Mouse (Mus musculus): ENCODE data around the gene Cda.
"Not testable (repeated sequence)": the region's sequence is repeated elsewhere in the genome, so short reads cannot be mapped to it uniquely, and the experiment has no call there.

Cda gene

DNA sequence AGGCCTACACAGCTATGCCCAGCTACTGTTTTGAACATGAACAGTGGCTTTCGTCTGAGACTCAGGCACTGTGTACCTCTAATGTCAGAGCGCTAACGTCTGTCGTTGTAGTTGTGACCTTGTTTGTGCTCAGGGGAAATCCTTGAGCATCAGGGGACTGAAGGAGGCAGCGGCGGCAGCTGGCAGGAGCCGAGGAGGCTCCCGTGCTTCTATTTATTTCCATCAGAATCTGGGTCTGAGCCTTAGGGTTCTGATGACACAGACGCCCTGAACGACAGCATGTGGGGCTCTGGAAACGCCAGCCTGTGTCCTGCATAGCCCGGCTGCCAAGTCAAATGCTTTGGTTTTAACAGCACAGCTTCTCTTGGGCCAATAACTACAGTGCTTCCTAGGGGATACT, 32.8 kb downstream of the Cda start:
- no peak for DNase-seq (ENCODE audit: low read depth, low spot score)

DNA sequence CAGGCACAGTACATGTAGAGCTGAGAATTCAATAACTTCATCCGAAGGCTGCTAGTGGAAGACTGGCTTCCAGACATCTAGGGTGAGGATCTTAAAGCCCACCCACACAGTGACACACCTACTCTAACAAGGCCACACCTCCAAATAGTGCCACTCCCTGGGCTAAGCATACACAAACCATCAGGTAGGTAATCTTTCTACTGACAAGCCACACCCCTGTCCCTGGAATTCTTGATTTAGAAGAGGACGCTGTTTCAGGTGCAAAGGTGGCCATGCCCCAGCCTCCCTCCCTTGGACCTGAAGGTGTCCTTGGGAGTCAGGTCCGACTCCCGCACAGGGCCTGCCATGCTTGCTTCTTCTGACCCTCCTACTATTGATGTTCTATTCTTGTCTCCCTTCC, 34.7 kb downstream of the Cda start:
- DNase-seq (ENCODE audit: low read depth, low spot score): no peak

DNA sequence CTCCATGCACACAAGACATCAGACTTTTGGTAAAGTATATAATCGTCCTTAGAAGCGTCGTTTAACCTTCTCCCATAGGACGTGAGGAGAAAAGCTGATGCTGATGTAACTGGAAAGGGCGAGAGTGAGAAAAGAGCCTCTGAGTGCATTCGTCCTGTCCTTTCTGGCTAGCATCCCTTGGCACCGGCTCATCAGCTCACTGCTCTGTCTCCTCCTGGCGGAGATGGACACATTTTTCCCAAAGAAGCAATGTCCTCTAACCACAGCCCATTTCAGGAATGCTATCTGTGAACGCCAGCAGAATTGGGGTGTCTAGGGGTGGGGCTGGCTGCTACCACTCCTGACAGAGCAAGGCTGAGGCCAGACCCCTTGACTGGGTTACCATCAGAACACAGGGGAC, 36.1 kb downstream of the Cda start:
- no peak for DNase-seq (ENCODE audit: low read depth, low spot score)

DNA sequence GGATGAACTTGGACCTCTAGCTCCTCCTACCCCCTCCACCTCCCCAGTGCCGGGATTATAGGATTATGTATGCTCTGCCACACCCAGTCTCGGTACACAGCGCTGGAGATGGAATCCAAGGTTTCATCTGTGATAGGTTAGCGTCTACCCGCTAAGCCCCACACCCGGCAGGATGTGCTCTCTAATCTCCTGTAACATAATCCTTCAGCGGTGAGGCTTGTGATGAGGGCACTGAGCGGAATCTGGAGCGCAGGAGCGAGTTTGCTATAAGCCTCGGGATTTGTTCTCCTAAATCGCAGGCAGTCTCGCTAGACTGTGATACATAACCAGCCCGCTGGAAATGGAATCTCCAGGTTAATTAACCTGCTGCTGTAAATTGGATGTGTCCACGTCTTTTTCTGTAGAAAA, 37.5 kb downstream of the Cda start:
- DNase-seq (ENCODE audit: low read depth, low spot score): no peak

DNA sequence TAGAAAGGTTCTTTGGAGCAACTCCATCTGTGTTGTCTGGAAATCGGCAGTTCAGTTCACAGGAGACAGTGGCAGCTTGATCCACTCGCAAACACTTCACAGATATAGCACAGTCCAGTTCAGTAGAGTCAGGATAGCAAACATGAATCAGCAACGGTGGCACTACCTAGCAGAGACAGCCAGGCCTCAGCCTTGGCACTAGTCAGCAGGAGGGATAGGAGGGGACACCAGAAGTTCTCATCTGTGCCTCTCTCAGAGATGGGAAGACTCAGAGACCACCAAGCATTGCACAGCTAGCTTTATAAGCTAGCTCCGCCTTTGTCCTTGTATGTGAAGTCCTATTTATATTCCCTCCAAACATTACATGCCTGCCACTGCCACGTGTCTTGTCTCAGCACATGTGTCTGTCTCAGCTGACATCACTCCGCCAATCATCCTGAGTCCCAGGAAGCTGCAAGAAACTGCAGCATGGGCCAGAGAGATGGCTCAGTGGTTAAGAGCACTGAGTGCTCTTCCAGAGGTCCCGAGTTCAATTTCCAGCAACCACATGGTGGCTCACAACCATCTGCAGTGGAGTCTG, 39.8 kb downstream of the Cda start:
- DNase-seq (ENCODE audit: low read depth, low spot score): no peak

DNA sequence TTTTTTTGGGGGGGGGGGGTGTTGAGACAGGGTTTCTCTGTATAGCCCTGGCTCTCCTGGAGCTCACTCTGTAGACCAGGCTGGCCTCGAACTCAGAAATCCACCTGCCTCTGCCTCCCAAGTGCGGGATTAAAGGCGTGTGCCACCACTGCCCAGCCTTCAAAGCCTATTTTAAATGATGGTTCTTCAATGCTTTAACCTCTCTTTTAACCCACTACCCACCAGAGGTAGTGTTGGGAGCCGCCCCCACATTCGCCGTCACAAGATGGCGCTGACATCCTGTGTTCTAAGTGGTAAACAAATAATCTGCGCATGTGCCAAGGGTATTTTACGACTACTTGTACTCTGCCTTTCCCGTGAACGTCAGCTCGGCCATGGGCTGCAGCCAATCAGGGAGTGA, 40.6 kb downstream of the Cda start:
- not testable (repeated sequence) for DNase-seq (ENCODE audit: low read depth, low spot score)

DNA sequence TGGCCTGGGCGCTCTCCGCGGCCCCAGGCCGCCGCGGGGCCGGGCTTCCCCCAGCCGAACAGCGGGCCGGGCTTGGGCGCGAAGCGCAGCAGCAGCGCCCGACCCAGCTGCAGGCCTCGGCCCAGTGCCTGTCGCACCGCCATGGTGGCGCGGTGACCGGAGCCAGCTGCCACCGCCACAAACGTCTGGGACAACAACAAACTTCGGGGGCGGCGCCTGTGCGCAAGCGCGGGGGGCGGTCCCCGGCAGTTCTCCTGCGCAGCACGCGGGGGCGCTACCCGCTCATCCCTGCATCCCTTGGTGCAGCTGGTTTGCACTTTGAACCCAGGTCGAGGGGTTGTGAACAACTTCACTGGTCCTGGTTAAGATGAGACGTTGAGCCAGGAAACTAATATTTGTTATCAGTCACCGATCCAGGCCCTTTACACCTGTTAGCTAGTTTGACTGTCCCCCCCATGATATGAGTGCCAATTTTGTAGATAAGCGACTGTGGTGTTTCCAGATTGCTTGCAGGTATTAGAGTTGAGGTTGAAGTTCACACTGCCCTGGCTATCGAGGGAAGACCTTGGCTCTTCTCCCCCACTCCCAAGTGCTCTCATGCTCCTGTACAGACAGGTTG, 41.6 kb downstream of the Cda start, which contains the start of gene Pink1:
Gene Pink1, minus strand, starts transcription at position 231 of the 619 bp plus-strand sequence.
- DNase-seq (ENCODE audit: low read depth, low spot score): peak; percentile 18

DNA sequence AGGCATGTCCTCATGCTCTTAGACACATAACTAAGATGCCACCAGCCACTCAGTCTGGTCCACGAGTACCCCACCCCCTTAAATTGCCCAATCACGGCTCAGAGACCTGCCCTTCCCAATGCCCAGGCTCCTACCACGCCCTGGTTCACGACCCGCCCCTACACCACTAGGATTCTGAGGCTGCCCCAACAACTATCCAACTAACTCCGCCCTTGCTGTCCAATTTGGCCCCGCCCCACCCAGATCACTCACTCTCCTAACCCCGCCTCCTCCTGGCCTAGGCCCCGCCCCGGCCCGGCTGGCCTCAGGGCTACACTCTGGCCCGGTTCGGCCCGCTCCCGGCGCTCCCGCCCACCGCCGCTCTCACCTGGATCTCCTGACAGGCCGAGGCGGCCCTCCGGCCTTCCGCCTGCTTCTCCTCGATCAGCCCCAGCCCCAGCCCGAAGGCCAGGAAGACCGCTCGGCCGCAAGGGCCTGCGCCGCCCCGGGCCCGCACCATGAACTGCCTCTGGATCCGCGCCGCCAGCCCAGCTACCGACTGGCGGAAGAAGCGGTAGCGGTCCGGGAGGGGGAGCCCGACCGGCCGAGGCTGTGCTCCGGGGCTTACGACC, 42.2 kb downstream of the Cda start:
- DNase-seq (ENCODE audit: low read depth, low spot score): peak; percentile 45

DNA sequence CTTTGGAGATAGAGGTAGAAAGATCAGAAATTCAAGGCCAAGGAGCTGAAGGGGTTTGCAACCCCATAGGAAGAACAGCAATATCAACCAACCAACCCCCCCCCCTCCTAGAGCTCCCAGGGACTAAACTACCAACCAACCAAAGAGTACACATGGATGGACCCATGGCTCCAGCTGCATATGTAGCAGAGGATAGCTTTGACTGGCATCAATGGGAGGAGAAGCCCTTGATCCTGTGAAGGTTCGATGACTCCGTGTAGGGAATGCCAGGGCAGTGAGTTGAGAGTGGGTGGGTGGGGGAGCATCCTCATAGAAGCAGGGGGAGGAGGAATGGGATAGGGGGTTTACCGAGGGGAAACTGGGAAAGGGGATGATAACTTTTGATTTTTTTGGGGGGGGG, 43.3 kb downstream of the Cda start:
- DNase-seq (ENCODE audit: low read depth, low spot score): no peak

DNA sequence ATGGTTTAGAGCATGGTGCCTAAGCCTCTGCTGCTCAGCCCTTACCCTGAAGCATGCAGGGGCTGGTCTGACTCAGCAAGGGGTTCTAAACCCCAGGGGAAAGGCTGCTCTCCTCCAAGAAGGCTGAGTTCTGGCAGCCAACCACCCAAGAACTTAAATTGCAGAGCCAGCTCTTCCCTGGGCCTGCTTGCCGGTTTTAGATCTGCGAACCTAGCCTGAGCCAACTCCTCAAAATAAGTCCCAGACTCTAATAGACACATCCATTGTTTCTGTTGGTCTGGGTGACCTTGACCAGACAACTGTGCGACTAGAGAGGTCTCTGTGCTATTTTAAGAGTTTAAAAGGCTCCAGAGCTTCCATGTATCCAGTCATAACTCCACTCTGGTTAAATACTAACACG, 44.0 kb downstream of the Cda start:
- no peak for DNase-seq (ENCODE audit: low read depth, low spot score)

DNA sequence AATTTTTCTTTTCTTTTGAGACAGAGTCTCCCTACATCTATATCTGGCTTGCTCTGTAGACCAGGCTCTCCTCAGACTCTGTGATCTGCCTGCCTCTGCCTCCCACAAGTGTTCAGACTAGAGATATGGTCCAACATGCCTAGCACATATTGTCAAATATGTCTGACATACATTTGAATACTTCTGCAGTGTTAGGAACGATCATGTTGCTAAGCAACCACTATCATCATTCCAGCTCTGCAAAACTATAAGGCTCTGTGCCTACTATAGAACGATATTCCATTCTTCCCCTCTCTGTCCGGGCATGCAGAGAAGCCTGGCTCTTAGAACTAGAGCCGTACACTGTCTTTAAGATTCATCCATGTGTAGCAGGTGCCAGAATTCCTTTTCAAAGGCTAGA, 45.1 kb downstream of the Cda start:
- peak; percentile 26 for DNase-seq (ENCODE audit: low read depth, low spot score)

DNA sequence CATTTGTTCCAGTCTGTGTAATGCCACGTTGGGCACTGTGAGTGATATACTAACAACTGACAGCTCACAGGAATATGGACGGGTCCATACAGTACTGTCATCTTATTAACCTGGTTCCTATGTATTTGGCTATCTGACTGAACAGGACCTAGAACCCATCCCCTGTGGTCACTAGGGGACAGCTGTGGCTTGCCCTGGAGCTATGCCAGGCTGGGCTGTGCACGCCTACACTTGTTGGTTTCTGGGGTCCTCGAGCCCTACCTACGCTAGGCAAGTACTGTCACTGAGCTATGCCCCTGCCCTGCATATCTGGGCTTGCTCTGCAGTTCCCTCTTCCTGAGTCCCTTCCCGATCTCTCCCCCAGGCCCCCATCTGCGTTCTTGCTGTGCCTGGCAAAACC, 46.3 kb downstream of the Cda start:
- DNase-seq (ENCODE audit: low read depth, low spot score): no peak

DNA sequence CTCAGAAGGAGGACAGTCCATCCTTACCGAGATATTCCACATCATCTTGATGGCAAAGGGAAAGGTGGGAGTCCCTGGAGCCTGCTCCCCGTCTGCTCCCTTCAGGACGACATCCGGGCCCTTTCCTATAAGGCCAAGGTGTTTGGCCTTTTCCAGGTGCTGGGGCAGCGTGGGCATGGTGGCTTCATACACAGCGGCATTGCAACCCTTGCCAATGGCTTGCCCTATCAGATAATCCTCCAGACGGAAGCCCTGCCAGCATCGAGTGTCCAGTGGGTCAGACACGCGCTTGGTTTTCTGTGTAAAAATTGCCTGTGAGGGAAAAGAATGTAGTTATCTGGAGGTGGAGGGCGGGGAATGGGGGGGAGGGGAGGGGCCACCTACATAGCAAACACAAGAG, 47.1 kb downstream of the Cda start:
- no peak for DNase-seq (ENCODE audit: low read depth, low spot score)

DNA sequence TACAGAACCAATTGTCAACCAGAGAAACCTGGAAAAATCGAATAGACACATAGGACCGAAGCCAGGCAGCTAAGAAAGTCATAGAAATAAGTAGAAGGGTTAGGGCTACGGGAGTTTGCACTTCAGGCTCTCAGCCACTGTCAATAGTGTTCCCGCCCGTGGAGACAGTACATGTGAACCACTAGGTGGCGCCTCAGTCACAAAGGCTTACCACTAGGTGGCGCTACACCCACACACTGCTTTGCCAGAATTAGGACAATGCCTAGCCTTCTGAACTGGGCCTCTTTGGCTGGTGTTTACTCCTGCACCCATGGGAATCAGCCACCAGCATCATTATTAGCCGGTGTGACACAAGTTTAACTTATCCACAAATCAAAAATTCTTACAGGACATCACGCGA, 48.3 kb downstream of the Cda start:
- peak; percentile 22 for DNase-seq (ENCODE audit: low read depth, low spot score)

DNA sequence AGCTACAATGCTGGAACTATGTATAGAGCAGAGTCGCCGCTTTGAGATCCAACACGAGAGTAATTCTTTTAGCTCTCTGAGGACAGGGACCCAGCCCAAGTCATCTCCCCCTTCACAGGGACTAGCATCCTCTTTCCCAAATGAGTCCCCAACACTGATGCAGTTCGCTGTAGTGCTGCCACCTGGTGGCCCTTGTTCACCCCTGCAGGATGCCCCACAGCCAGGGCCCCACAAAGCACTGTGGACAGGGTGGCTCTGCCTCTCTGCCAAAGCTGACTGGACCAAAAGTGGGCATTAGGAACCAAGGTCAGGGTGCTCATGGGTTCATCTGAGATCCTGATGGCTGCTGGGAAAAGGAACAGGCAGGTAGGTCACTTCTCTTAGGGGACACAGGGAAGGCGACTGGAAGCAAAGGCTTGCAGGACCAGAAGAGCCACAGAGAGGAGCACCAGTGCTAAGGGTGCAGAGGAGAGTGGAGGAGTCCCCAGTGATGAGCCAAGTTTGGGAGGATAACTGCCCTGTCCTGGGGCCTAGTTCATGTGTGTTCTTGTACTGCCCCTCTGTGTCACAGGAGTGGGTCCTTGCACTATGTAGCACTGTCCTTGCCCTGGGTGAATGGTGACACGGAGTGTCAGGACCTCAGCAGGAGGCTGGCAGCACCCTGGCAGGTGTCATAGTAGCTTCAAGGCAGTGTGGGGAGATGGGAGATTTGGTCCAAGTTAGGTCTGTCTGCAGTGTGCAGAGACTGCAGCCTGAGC, 49.1 kb downstream of the Cda start:
- no peak for DNase-seq (ENCODE audit: low read depth, low spot score)

DNA sequence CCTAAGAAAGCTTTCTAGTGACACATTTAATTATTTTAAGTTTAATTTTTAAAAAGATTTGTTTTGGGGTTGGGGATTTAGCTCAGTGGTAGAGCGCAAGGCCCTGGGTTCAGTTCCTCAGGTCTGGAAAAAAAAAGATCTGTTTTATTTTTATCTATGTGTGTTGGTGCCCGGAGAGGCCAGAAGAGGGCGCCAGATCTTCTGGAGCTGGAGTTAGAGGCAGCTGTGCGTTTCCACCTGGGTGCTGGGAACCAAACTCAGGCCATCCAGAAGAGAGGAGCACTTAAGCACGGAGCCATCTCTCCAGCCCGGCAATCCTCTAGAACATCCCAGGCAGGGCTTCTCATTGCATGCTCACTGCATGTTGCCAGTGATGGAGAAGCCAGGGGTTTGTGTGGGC, 51.4 kb downstream of the Cda start:
- DNase-seq (ENCODE audit: low read depth, low spot score): no peak

DNA sequence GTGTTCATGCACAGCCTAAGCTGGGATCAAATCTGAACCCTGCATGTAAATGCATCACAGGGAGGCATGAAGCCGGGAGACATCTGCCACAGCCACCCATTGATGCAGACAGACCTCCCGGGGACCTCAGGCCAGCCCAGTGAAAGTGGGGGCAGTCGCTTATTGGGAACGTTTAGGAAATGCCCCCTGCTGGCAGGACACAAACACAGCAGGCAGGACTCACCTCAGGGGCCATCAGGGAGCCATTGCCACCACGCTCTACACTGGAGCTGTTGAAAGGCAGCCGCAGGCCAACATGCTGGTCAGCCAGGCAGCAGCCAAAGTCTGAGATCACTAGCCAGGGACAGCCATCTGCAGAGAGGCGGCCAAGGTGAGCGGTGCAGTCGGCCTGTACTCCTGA, 52.0 kb downstream of the Cda start:
- no peak for DNase-seq (ENCODE audit: low read depth, low spot score)

DNA sequence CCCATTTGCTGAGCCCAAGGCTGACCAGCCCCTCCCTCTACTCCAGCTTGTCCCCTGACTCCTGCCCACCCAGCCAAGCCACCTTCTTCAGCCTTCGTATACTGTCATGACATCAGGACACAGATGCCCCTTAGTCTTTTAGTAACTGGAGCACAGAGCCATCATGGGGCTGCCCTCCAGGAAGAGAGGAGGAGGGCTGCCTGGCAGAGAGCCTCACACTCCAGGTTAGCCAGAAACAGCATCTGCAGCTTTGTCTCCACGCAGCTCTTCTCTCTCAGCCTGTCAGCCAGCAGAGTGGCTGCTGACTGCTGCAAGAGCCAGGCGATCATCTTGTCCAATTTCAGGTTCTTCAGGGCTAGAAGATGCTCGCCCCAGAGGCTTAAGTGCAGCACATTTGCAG, 54.0 kb downstream of the Cda start:
- no peak for DNase-seq (ENCODE audit: low read depth, low spot score)

DNA sequence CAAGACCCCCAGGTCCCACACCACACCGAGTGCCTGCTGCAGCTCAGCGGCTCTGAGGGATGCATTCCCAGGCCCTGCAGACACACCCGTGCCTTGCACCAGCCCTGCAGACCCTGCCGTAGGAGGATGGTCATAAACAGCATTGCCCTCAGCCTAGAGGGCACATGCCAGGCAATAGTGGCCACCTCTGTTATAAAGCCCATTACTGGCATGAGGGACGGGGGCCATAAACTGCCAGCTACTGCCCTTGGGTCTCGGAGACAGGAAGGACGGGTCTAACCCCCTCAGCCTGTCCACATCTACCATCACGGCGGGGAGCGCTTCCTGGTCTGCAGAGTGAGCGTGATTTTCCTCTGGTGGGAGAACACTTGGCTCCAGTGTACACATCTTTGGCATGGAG, 54.8 kb downstream of the Cda start:
- DNase-seq (ENCODE audit: low read depth, low spot score): no peak

DNA sequence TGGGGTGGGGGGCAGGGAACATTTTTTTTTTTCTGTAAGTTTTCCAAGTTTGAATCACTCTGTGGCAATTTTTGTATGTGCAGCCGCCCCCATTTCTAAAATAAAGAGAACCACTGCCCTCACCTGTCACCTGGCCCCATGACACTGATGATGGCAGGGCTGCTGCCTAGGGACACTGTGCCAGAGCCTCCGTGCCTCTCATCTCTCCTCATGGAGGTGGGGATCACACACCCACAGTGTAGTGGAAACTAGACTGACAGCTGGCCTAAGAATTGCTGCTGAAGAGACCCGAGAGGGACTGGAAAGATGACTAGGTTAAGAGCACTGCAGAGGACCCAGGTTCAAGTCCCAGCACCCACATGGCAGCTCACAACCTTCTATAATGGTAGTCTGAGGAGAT, 55.7 kb downstream of the Cda start:
- no peak for DNase-seq (ENCODE audit: low read depth, low spot score)

DNA sequence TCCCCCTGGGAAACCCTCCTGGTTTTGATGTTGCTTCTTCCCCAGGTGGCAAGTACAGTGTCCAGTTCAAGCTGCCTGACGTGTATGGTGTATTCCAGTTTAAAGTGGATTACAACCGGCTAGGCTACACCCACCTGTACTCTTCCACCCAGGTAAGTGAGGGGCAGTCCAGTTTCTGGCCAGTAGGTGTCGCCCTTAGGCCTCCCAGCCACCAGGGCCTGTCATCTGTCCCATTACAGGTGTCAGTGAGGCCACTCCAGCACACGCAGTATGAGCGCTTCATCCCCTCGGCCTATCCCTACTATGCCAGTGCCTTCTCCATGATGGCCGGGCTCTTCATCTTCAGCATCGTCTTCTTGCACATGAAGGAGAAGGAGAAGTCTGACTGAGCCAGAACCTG, 56.2 kb downstream of the Cda start:
- no peak for DNase-seq (ENCODE audit: low read depth, low spot score)

DNA sequence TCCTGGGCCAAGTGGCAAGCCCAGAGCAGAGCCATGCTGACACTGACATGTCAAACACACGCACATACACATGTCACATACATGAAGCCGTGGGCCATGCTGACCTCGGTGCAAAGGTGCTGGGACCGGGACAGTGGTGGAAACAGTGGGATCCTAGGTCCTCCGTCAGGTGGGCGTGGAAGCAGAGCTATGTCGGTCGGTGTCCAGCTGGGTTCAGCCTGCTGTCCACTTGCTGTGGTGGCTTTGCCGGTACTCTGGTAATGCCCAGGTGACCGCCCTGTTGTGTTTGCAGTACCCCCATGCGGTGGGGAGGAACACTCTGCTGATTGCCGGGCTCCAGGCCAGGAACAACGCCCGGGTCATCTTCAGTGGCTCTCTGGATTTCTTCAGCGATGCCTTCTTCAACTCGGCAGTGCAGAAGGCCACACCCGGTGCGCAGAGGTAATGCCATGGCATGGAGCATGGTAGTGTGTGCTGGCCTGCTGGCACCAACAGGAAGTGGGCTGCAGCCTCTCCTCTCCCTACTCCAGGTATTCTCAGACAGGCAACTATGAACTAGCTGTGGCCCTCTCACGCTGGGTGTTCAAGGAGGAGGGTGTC, 57.4 kb downstream of the Cda start:
- DNase-seq (ENCODE audit: low read depth, low spot score): no peak

All from brain, embryonic 18.5 days (tissue).